ENCODE assay signal across 8 mouse cellular contexts in the genomic region with DNA sequence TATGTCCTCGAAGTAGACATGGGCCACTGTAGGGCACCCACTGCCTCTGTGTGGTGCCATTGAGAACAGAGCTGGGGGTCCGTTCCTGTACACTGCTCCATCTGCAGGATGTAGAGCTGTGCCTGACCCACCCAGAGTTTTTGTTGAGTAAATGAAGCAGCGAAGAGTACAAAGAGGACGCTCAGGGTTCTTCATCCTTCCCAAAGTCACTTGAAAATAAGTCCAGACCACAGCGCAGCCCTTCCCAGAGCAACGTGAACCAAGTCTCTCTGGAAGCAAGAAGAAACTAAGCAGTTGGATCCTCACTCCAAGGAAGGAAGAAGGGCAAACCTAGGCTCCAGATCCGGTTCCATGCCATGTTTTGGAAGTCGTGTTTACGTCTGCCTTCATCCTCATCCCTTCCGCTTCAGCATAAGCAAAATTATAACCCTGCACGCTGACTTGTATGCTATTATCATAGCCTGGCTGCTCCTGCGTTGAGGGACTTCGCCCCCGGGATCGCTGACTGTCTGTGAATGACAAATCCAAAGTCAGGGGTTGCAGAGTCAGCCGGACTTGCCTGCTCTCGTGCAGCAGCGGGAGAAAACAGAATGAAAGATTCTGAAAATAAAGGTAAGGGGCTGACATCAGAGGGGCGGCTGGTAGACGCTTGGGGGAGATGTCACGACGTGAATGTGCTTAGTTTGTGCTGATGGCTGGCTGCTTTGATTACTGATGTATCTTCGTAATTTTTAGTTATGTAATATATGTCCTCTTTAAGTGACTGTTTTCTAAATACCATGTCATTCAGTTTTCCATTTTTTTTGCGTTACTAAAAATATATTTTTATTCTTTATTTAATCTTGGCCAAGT. TPM values are rescaled to one million over a fixed set of nuclear protein-coding genes. Genes with fewer than 3 reads are reported as not detected.
A peak's percentile ranks its signal among the peaks of the same experiment; 100 is the strongest.
DNase-seq lines count a peak whose midpoint lies in the region.

No protein-coding gene starts in this region.

- DNase-seq in ZHBTc4 (ENCODE audit: low read depth, low spot score) = peak; percentile 88
- DNase-seq in cerebellum, postnatal 10 days = peak; percentile 81 to 85
- DNase-seq in frontal cortex, adult 2 months (ENCODE audit: extremely low spot score in 1 of 2, low spot score in 1 of 2) = peak; percentile 83 to 93
- peak; percentile 35 for DNase-seq in hindlimb bud, embryonic 11.5 days (ENCODE audit: extremely low spot score, low read depth, low spot score)
- peak; percentile 73 for DNase-seq in left cerebral cortex, adult 11 months (ENCODE audit: low spot score)
- DNase-seq in lung, postnatal 14 days = peak; percentile 27
- peak; percentile 81 for DNase-seq in right cerebral cortex, postnatal 14 days
- no peak for DNase-seq in gastrocnemius, adult 8-10 months (ENCODE audit: low spot score in 2 of 2)

RNA-seq across cellular contexts. Expression of a gene that starts 11.3 kb away (rescaled TPM):
- 136 and 149 TPM in 2 replicates for polyA plus RNA-seq in frontal cortex, adult 2 months (2012; rRNA removed)
- total RNA-seq in gastrocnemius, adult 8-10 months (2022) = under 1 TPM; 0.07 to 0.29 (median 0.18) TPM

Comparison
In these comparisons a context has a peak if more than half of its experiments do, and no peak if none do; other contexts are left out.
1. DNase-seq: peak in ZHBTc4 (single experiment), cerebellum, postnatal 10 days (2 of 2), frontal cortex, adult 2 months (2 of 2), hindlimb bud, embryonic 11.5 days (single experiment), left cerebral cortex, adult 11 months (single experiment), lung, postnatal 14 days (single experiment) and right cerebral cortex, postnatal 14 days (single experiment); none in gastrocnemius, adult 8-10 months (0 of 2).